Mouse (Mus musculus) left cerebral cortex, adult 2 months (tissue): Measurements from ENCODE around the gene Bcar1. TPM values are rescaled to one million over a fixed set of nuclear protein-coding genes. Genes with fewer than 3 reads are reported as not detected.

Experiments used
- DNase-seq, 2 experiments: peaks; one replicate each; pipeline ENCODE4 v3.0.0; 2021 to 2022; ENCODE audit warnings: low spot score in 2 of 2, mixed read lengths in 1 of 2; ENCODE audit errors: extremely low spot score in 1 of 2
- H3K27ac ChIP-seq: fragments of 200-600 bp; 2 replicates; pipeline ENCODE4 v1.8.1; 2022
- H3K4me3 ChIP-seq: fragments of 200-600 bp; 2 replicates; pipeline ENCODE4 v1.8.1; 2022
- CTCF ChIP-seq: fragments of 200-600 bp; IDR thresholded peaks from 2 replicates; pipeline ENCODE4 v1.8.1; 2022; ENCODE audit warnings: antibody characterized with exemption, mild to moderate bottlenecking, moderate library complexity
- intact Hi-C: fragments of 180-260 bp; cut with DNase I; formaldehyde crosslinking; loops from one replicate; pipeline ENCODE4 v1.15.1; 2025
- total RNA-seq, 2 experiments: library from RNA; stranded (reverse); gene quantifications; 2 replicates each; pipeline ENCODE4 v1.2.3; 2021

Bcar1 gene
- total RNA-seq, 2 experiments from 2014 or later, result 49.3 to 54.2 TPM

DNA sequence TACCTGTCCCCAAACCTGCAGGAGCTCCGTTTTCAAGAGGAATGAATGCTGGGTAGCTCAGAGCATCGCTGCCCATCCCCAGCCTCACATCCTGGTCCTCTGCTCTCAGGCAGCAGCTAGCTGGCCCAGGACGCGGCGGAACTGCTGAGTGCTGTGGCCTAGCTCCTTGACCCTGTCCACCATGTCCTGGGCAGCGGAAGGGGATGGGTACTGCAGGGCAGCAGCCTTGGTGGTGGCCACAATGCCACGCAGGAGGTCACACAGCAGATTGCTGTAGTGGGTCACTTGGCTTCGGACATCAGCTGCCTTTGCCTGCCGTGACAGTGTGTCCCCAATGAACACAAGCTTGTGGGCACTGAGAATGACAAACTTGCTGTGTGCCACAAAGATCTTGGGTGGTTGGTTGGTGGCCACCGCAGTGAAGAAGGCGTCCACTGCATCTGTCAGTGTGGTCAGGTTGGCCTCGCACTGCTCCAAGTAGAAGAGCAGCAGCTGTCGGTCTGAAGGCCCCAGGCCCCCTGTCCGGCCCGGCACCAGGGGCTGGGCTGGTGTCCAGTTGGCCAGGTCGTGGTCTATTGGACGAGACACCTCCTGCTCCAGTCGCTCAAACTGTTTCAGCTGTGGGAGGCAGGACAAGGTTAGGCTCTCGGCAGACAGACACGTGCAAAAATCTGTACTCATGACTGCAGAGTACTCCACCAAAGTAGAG is 32.7 kb downstream of the Bcar1 start:
- no peak for DNase-seq
- no peak overlapping the region for H3K27ac ChIP-seq
- intact Hi-C loops, result no loop called here
- no peak overlapping the region for H3K4me3 ChIP-seq
- TF ChIP-seq CTCF, result no peak

- intact Hi-C loops, result no loop called here
- Histone ChIP-seq H3K4me3 (no peak overlapping the region), H3K27ac (no peak overlapping the region)
- TF ChIP-seq CTCF, result no peak
- no peak for DNase-seq
Observed at GRCm38 (mm10) chr8:111709223-111709622, 34.4 kb downstream of the Bcar1 start.

- Histone ChIP-seq H3K4me3 (no peak overlapping the region), H3K27ac (no peak overlapping the region)
- TF ChIP-seq CTCF, result no peak
- intact Hi-C loops, result no loop called here
- DNase-seq, result no peak
Observed at GRCm38 (mm10) chr8:111708265-111708664, 35.3 kb downstream of the Bcar1 start.

- intact Hi-C loops, result no loop called here
- no peak for DNase-seq
- Histone ChIP-seq H3K27ac (no peak overlapping the region), H3K4me3 (no peak overlapping the region)
- no peak for TF ChIP-seq CTCF
Observed at GRCm38 (mm10) chr8:111705699-111706098, 37.9 kb downstream of the Bcar1 start.

DNA sequence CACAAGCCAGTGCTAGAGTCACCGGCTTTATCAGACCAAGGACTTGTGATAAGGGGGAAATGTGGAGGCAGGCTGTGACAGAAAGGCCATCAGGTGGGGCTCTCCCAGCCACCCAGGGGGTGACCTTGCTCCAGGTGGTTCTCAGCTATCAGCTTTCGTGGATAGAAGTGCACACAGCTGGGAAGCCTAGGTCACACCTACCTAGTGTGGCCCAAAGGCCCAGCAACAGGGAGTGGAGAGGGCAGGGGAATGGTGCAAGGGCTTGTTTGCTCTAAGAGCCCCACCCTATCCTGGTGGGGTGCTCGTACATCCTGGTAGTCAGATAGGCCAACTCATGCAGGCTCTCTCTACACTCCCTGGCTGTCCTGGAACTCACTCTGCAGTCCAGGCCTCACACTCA is 38.4 kb downstream of the Bcar1 start:
- H3K27ac ChIP-seq, result no peak overlapping the region
- TF ChIP-seq CTCF, result no peak
- H3K4me3 ChIP-seq, result no peak overlapping the region
- DNase-seq, result no peak
- intact Hi-C loops, result no loop called here

DNA sequence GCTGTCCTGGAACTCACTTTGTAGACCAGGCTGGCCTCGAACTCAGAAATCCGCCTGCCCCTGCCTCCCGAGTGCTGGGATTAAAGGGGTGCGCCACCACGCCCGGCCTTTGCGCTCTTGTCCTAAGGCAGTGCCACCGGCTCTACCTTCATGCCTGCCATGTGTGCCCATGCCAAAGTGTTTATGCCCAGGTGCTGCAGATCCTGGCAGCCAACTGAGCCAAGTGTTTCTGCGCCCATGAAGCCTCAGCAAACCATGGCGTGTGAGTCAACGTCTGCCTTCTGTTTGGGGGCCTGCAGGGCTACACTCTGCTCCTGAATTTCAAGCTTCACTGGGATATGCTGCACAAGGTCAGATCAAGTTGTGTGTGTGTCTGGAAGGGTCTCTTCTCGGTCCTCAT is 39.0 kb downstream of the Bcar1 start:
- intact Hi-C loops, result no loop called here

DNA sequence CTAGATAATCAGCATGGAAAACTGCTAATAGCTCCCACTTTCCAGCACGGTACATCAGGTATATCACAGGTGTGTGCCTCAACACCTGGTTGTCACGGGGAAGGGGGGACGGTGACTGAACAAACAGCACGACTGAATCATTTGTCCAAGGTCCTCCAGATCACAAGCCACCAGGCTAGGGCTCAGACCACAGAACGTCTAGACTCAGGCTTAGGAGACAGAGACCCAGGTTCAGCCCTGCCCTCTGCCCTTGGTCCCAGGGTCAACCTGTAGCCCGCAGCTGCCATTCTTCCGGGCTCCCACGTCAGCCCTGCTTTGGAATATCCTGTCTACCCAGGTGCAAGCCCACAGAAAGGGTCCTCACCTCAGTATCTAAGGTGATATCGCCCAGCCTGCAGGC is 42.2 kb downstream of the Bcar1 start:
- intact Hi-C loops, result no loop called here
- TF ChIP-seq CTCF, result no peak
- Histone ChIP-seq H3K27ac (no peak overlapping the region), H3K4me3 (no peak overlapping the region)
- DNase-seq, result no peak

More for the DNA sequence above, 39.0 kb downstream of the Bcar1 start:
- TF ChIP-seq CTCF, result no peak
- DNase-seq, result no peak
- H3K27ac ChIP-seq, result no peak overlapping the region
- no peak overlapping the region for H3K4me3 ChIP-seq

GRCm38 (mm10) chr8:111700740-111701139 is 42.9 kb downstream of the Bcar1 start:
- no peak for TF ChIP-seq CTCF
- intact Hi-C loops, result no loop called here
- no peak for DNase-seq
- Histone ChIP-seq H3K4me3 (no peak overlapping the region), H3K27ac (no peak overlapping the region)

- intact Hi-C loops, result no loop called here
- H3K27ac ChIP-seq, result no peak overlapping the region
- no peak for DNase-seq
- H3K4me3 ChIP-seq, result no peak overlapping the region
- no peak for TF ChIP-seq CTCF
Observed at GRCm38 (mm10) chr8:111700201-111700600, 43.4 kb downstream of the Bcar1 start.

- H3K27ac ChIP-seq, result no peak overlapping the region
- intact Hi-C loops, result no loop called here
- H3K4me3 ChIP-seq, result no peak overlapping the region
- TF ChIP-seq CTCF, result no peak
- no peak for DNase-seq
Observed at GRCm38 (mm10) chr8:111699035-111699434, 44.6 kb downstream of the Bcar1 start.

GRCm38 (mm10) chr8:111697655-111698054 is 46.0 kb downstream of the Bcar1 start:
- no peak overlapping the region for H3K27ac ChIP-seq
- H3K4me3 ChIP-seq, result no peak overlapping the region
- intact Hi-C loops, result no loop called here
- DNase-seq, result no peak
- TF ChIP-seq CTCF, result no peak

- no peak overlapping the region for H3K4me3 ChIP-seq
- intact Hi-C loops, result no loop called here
- DNase-seq, result no peak
- no peak for TF ChIP-seq CTCF
- no peak overlapping the region for H3K27ac ChIP-seq
Observed at GRCm38 (mm10) chr8:111695441-111695840, 48.2 kb downstream of the Bcar1 start.

- TF ChIP-seq CTCF, result no peak
- DNase-seq, result no peak
- H3K27ac ChIP-seq, result no peak overlapping the region
- no peak overlapping the region for H3K4me3 ChIP-seq
- intact Hi-C loops, result no loop called here
Observed at GRCm38 (mm10) chr8:111693261-111693741, 50.3 kb downstream of the Bcar1 start.
